Mouse (Mus musculus) forebrain, embryonic 12.5 days (tissue): ENCODE measurements around the gene 4931428L18Rik. TPM values are rescaled to one million over a fixed set of nuclear protein-coding genes. Genes with fewer than 3 reads are reported as not detected.
A peak's percentile ranks its signal among the peaks of the same experiment; 100 is the strongest.

Source experiments
- ATAC-seq: fragments of 200-750 bp; cut with Nextera tagmentation; 2 replicates; pipeline ENCODE4 v1.8.0; 2017; ENCODE audit warnings: moderate TSS enrichment; ENCODE audit not compliant: low FRiP score
- H3K27ac ChIP-seq: fragments of 300-500 bp; sonication (generic); 2 replicates; pipeline ENCODE4 v1.5.1; 2016; ENCODE audit warnings: mild to moderate bottlenecking
- H3K27me3 ChIP-seq: fragments of 300-500 bp; sonication (generic); 2 replicates; pipeline ENCODE4 v1.6.1; 2016; ENCODE audit warnings: mild to moderate bottlenecking
- H3K36me3 ChIP-seq: fragments of 300-500 bp; sonication (generic); replicated peaks from 2 replicates; pipeline ENCODE4 v1.6.1; 2016; ENCODE audit warnings: mild to moderate bottlenecking
- H3K4me1 ChIP-seq: fragments of 300-500 bp; sonication (generic); 2 replicates; pipeline ENCODE4 v1.6.1; 2016
- H3K4me2 ChIP-seq: fragments of 300-500 bp; sonication (generic); 2 replicates; pipeline ENCODE4 v1.6.1; 2016; ENCODE audit warnings: mild to moderate bottlenecking, moderate library complexity
- H3K4me3 ChIP-seq: fragments of 300-500 bp; sonication (generic); replicated peaks from 2 replicates; pipeline ENCODE4 v1.5.1; 2016; ENCODE audit warnings: mild to moderate bottlenecking
- H3K9ac ChIP-seq: fragments of 300-500 bp; sonication (generic); 2 replicates; pipeline ENCODE4 v1.6.1; 2016; ENCODE audit warnings: mild to moderate bottlenecking
- H3K9me3 ChIP-seq: fragments of 300-500 bp; sonication (generic); 2 replicates; pipeline ENCODE4 v1.6.1; 2016
- WGBS: fragments of 180-500 bp; shearing (Covaris S2); methylation state at CpG from one replicate; pipeline ENCODE4 v1.1.7; 2016; 5-methylcytosine and 5-hydroxymethylcytosine counted together
- polyA plus RNA-seq: library from polyadenylated mRNA; unstranded; fragments of >200 nt; fragmentation: Nextera tagmentation; extraction: Ambion mirVana; gene quantifications from 2 replicates; pipeline ENCODE4 v1.2.1, GENCODE M21; 2016

The 4931428L18Rik gene
- polyA plus RNA-seq, 1 experiment from 2014 or later, result not detected

DNA sequence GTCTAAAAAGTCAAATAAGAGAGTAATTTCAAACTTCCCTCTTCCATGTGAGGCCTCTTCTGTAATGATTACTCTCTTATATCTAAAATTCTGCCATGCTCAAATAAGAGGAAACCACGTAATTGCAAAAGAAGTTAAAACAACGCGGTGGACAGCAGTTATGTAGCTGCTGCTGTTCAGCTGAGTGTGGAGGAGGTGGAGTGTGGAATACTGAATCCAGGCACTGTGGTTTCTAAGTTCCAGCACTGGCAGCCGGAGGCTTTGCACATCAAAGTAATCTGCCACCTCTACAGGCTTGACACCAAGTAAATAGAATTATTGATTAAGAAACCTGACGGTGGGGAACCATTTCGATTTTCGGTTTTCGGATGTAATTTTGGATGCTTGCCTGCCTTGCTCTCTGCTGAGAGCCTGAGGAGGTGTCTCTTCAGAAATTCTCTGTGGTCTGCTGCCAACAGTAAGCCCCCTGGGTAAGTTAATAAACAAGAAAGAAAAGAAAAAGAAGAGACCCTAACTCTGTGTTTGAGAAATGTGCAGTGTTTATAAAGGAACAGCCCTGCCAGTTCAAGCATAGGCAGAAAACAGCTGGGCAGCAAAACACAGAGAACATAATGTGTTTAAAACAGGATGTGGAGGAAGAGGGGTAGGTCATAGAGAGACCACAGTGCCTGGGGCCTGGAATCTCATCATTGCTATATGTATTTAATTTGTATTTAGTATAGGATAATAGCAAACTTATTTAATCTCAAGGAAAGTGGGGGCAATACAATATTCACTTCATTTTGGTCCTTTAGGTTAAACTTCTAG lies 80.0 kb downstream of the 4931428L18Rik start:
- H3K27ac ChIP-seq, result no peak overlapping the region
- H3K9me3 ChIP-seq, result no peaks in the 10 kb centered on the region
- no peaks in the 10 kb centered on the region for H3K36me3 ChIP-seq
- H3K4me2 ChIP-seq, result no peak overlapping the region
- H3K4me1 ChIP-seq, result no peaks in the 10 kb centered on the region
- no peaks in the 10 kb centered on the region for H3K27me3 ChIP-seq
- 76% methylated on average over 8 of the region's 8 CpGs for WGBS
- H3K9ac ChIP-seq, result no peak overlapping the region
- no peak overlapping the region for H3K4me3 ChIP-seq
- no peak for ATAC-seq

GRCm38 (mm10) chr1:31138387-31138786 lies 84.1 kb downstream of the 4931428L18Rik start:
- no peaks in the 10 kb centered on the region for H3K36me3 ChIP-seq
- no peak overlapping the region for H3K4me3 ChIP-seq
- WGBS, result 84% methylated on average over 3 of the region's 3 CpGs
- H3K27me3 ChIP-seq, result no peaks in the 10 kb centered on the region
- H3K9me3 ChIP-seq, result no peaks in the 10 kb centered on the region
- no peak for ATAC-seq
- H3K4me2 ChIP-seq, result no peak overlapping the region
- H3K27ac ChIP-seq, result no peak overlapping the region
- H3K9ac ChIP-seq, result no peak overlapping the region
- H3K4me1 ChIP-seq, result no peaks in the 10 kb centered on the region

DNA sequence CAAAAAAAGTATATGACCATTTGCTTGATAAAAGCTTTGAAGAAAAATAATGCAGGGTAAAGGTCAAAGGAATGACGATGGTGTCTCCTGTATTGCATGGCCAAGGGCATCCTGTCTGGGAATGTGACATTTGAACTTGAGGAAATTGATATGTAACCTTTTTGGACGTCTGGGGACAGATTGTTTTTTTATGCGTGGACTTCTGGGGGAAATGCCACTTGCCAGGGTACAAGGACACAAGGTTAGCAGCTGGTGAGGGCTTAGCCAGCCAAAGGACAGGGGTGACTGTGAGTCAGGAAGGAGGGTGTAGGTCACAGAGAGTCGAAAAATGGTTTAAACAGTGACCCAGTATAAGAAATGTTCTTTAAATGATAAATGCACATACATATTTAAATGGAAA lies 109.0 kb downstream of the 4931428L18Rik start:
- ATAC-seq, result no peak
- no peaks in the 10 kb centered on the region for H3K36me3 ChIP-seq
- WGBS, result 76% methylated on average over 4 of the region's 4 CpGs
- H3K27me3 ChIP-seq, result no peaks in the 10 kb centered on the region
- H3K4me1 ChIP-seq, result no peaks in the 10 kb centered on the region
- H3K4me2 ChIP-seq, result no peak overlapping the region
- no peak overlapping the region for H3K9ac ChIP-seq
- H3K27ac ChIP-seq, result no peak overlapping the region
- H3K4me3 ChIP-seq, result no peak overlapping the region
- H3K9me3 ChIP-seq, result no peaks in the 10 kb centered on the region

DNA sequence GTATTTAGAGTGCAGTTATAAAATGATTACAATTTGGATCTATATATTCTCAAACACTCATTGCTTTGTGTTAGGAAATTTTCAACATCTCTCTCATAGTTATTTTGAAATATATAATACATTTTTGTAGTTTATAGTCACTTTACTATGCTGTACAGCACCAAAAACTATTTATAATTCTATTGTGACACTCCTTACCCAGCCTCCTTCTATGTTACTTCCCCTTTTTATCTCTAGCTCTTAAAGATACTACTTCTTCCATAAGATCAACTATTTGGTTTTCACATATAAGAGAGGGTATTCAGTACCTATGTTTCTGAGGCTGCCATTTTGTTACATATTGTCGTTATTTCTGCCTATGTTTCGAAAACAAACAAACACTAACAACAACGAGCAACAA lies 114.5 kb downstream of the 4931428L18Rik start:
- ATAC-seq, result no peak
- Histone ChIP-seq H3K27me3 (no peaks in the 10 kb centered on the region), H3K4me2 (no peak overlapping the region), H3K27ac (no peak overlapping the region), H3K9me3 (no peaks in the 10 kb centered on the region), H3K4me1 (no peaks in the 10 kb centered on the region), H3K4me3 (no peak overlapping the region), H3K36me3 (no peaks in the 10 kb centered on the region), H3K9ac (no peak overlapping the region)
- WGBS, result 87% methylated on average over 3 of the region's 3 CpGs

- H3K4me2 ChIP-seq, result no peak overlapping the region
- H3K4me3 ChIP-seq, result no peak overlapping the region
- 81% methylated on average over 12 of the region's 12 CpGs for WGBS
- H3K27ac ChIP-seq, result no peak overlapping the region
- no peaks in the 10 kb centered on the region for H3K9me3 ChIP-seq
- no peaks in the 10 kb centered on the region for H3K4me1 ChIP-seq
- no peak overlapping the region for H3K9ac ChIP-seq
- H3K36me3 ChIP-seq, result no peaks in the 10 kb centered on the region
- H3K27me3 ChIP-seq, result no peaks in the 10 kb centered on the region
- 0 out of 2 replicates have a peak, but pooled peaks have one; percentile 17 for ATAC-seq
These were observed 119.4 kb downstream of the 4931428L18Rik start for GRCm38 (mm10) chr1:31102863-31103657.

GRCm38 (mm10) chr1:31102280-31102679 lies 120.2 kb downstream of the 4931428L18Rik start:
- no peaks in the 10 kb centered on the region for H3K9me3 ChIP-seq
- no peaks in the 10 kb centered on the region for H3K4me1 ChIP-seq
- no peak overlapping the region for H3K9ac ChIP-seq
- no peak overlapping the region for H3K4me2 ChIP-seq
- H3K4me3 ChIP-seq, result no peak overlapping the region
- H3K27ac ChIP-seq, result no peak overlapping the region
- WGBS, result 74% methylated on average over 2 of the region's 2 CpGs
- ATAC-seq, result no peak
- no peaks in the 10 kb centered on the region for H3K36me3 ChIP-seq
- H3K27me3 ChIP-seq, result no peaks in the 10 kb centered on the region

GRCm38 (mm10) chr1:31097208-31097607 lies 125.3 kb downstream of the 4931428L18Rik start:
- Histone ChIP-seq H3K4me1 (no peaks in the 10 kb centered on the region), H3K27ac (no peak overlapping the region), H3K9ac (no peak overlapping the region), H3K36me3 (no peaks in the 10 kb centered on the region), H3K27me3 (no peaks in the 10 kb centered on the region), H3K4me3 (no peak overlapping the region), H3K4me2 (no peak overlapping the region), H3K9me3 (no peaks in the 10 kb centered on the region)
- ATAC-seq, result no peak
- 87% methylated on average over 3 of the region's 3 CpGs for whole genome bisulfite sequencing

DNA sequence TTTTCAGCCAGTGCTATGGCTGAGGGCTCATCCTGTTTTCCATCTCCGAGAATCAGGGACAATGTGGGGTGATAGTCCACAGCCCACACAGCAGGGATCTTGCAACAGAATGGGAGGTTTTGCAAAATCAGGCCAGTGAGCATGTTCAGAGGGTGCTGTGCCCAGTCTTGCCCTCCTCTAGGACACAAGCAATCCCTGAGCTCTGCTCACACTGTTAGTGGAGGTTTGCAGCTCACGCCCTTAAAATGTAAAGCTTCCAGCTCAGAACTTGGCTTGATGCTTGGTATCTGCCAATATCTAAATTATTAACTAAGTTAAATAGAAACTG lies 126.1 kb downstream of the 4931428L18Rik start:
- no peak overlapping the region for H3K27ac ChIP-seq
- no peak overlapping the region for H3K4me3 ChIP-seq
- H3K4me2 ChIP-seq, result no peak overlapping the region
- H3K9ac ChIP-seq, result no peak overlapping the region
- ATAC-seq, result no peak
- H3K4me1 ChIP-seq, result no peaks in the 10 kb centered on the region
- no peaks in the 10 kb centered on the region for H3K9me3 ChIP-seq
- H3K36me3 ChIP-seq, result no peaks in the 10 kb centered on the region
- H3K27me3 ChIP-seq, result no peaks in the 10 kb centered on the region
- WGBS, result 45% methylated on average over 2 of the region's 2 CpGs

GRCm38 (mm10) chr1:31095706-31096465 lies 126.6 kb downstream of the 4931428L18Rik start:
- Histone ChIP-seq H3K27me3 (no peaks in the 10 kb centered on the region), H3K4me2 (no peak overlapping the region), H3K9ac (no peak overlapping the region), H3K4me3 (no peak overlapping the region), H3K27ac (no peak overlapping the region), H3K4me1 (no peaks in the 10 kb centered on the region), H3K9me3 (no peaks in the 10 kb centered on the region), H3K36me3 (no peaks in the 10 kb centered on the region)
- ATAC-seq, result no peak
- WGBS, result 72% methylated on average over 5 of the region's 5 CpGs

DNA sequence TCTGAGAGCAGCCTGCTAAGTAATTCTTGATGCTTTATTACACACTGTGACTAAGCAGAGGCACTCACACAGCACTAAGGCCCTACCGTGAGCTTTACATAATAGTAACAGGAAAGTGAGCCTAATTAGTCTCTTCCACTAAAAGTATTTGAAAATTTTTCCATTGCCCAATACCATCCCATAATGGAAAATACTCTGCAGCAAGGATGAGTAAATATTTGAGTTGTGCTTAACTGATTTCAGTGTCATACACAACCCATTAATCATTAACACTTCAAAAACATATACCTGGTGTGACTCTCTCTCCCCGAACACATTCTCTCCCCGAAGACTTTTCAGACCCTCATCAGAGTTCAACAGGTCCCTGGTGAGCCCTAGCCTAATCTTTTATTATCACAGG lies 127.7 kb downstream of the 4931428L18Rik start:
- Histone ChIP-seq H3K9ac (no peak overlapping the region), H3K27ac (no peak overlapping the region), H3K4me1 (no peaks in the 10 kb centered on the region), H3K4me3 (no peak overlapping the region), H3K36me3 (no peaks in the 10 kb centered on the region), H3K4me2 (no peak overlapping the region), H3K9me3 (no peaks in the 10 kb centered on the region), H3K27me3 (no peaks in the 10 kb centered on the region)
- 82% methylated on average over 3 of the region's 3 CpGs for WGBS
- ATAC-seq, result no peak

DNA sequence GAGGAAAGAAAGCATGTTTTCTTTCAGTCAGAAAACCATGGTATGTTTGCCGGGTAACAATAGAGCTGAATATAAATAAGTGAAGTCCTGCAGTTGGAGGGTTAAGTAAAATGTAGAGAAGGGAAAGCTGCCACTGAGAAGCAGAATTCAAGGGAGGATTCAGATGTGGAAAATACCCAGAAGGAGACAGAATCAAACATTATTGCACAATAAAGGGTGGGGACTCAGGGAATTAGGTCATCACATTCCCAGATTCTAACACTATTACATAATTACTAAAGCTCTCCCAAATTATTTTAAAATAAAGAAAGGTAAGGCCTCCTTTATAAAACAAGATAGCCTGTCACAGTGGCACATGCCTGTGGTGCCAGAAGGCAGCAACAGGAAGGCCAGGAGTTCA lies 128.5 kb downstream of the 4931428L18Rik start:
- no peak for ATAC-seq

GRCm38 (mm10) chr1:31088686-31089085 lies 133.8 kb downstream of the 4931428L18Rik start:
- Histone ChIP-seq H3K9ac (no peak overlapping the region), H3K9me3 (no peaks in the 10 kb centered on the region), H3K4me3 (no peak overlapping the region), H3K27me3 (no peaks in the 10 kb centered on the region), H3K4me1 (no peaks in the 10 kb centered on the region), H3K36me3 (no peaks in the 10 kb centered on the region), H3K27ac (no peak overlapping the region), H3K4me2 (no peak overlapping the region)
- no peak for ATAC-seq
- 94% methylated on average over 4 of the region's 4 CpGs for WGBS

More for the DNA sequence above, 128.5 kb downstream of the 4931428L18Rik start:
- H3K4me1 ChIP-seq, result no peaks in the 10 kb centered on the region
- H3K9me3 ChIP-seq, result no peaks in the 10 kb centered on the region
- no peaks in the 10 kb centered on the region for H3K27me3 ChIP-seq
- no peak overlapping the region for H3K9ac ChIP-seq
- H3K4me3 ChIP-seq, result no peak overlapping the region
- H3K27ac ChIP-seq, result no peak overlapping the region
- no peaks in the 10 kb centered on the region for H3K36me3 ChIP-seq
- 83% methylated on average over 1 of the region's 1 CpGs for WGBS
- H3K4me2 ChIP-seq, result no peak overlapping the region
